Mouse (Mus musculus) limb, embryonic 11.5 days (tissue): ENCODE data around the gene Ngrn. TPM values are rescaled to one million over a fixed set of nuclear protein-coding genes. Genes with fewer than 3 reads are reported as not detected.
A peak's percentile ranks its signal among the peaks of the same experiment; 100 is the strongest.

Experiments
- ATAC-seq: fragments of 200-750 bp; cut with Nextera tagmentation; 2 replicates; pipeline ENCODE4 v1.8.0; 2017; ENCODE audit warnings: low read depth; ENCODE audit not compliant: insufficient number of reproducible peaks, low FRiP score, low TSS enrichment
- DNase-seq: peaks from one replicate; pipeline ENCODE4 v3.0.0-alpha.2; 2015; ENCODE audit warnings: low spot score
- H3K27ac ChIP-seq: fragments of 300-500 bp; sonication (generic); replicated peaks from 2 replicates; pipeline ENCODE4 v1.5.1; 2014; ENCODE audit warnings: low read depth, mild to moderate bottlenecking, low read length
- H3K27me3 ChIP-seq: fragments of 300-500 bp; sonication (generic); 2 replicates; pipeline ENCODE4 v1.6.1; 2014; ENCODE audit warnings: mild to moderate bottlenecking, low read length, mixed read lengths; ENCODE audit not compliant: control insufficient read depth, insufficient read depth
- H3K36me3 ChIP-seq: fragments of 300-500 bp; sonication (generic); 2 replicates; pipeline ENCODE4 v1.6.1; 2014; ENCODE audit warnings: mild to moderate bottlenecking, low read length, moderate library complexity, mixed read lengths; ENCODE audit not compliant: control insufficient read depth, insufficient read depth
- H3K4me1 ChIP-seq: fragments of 300-500 bp; sonication (generic); 2 replicates; pipeline ENCODE4 v1.6.1; 2014; ENCODE audit warnings: low read length, mixed read lengths; ENCODE audit not compliant: control insufficient read depth, insufficient read depth
- H3K4me2 ChIP-seq: fragments of 300-500 bp; sonication (generic); 2 replicates; pipeline ENCODE4 v1.6.1; 2014; ENCODE audit warnings: low read depth, mild to moderate bottlenecking, moderate library complexity; ENCODE audit not compliant: severe bottlenecking
- H3K4me3 ChIP-seq: fragments of 300-500 bp; sonication (generic); 2 replicates; pipeline ENCODE4 v1.5.1; 2014; ENCODE audit warnings: low read depth, low read length
- H3K9ac ChIP-seq: fragments of 300-500 bp; sonication (generic); 2 replicates; pipeline ENCODE4 v1.6.1; 2014; ENCODE audit warnings: mild to moderate bottlenecking, low read length
- H3K9me3 ChIP-seq: fragments of 300-500 bp; sonication (generic); 2 replicates; pipeline ENCODE4 v1.6.1; 2016; ENCODE audit warnings: low read length; ENCODE audit not compliant: control insufficient read depth
- WGBS: fragments of 180-500 bp; shearing (Covaris S2); extraction: QIAGEN DNeasy Blood & Tissue Kit; methylation state at CpG from one replicate; pipeline ENCODE4 v1.1.7; 2014; 5-methylcytosine and 5-hydroxymethylcytosine counted together
- polyA plus RNA-seq: library from polyadenylated mRNA; unstranded; fragments of >200 nt; fragmentation: Nextera tagmentation; extraction: Ambion mirVana; gene quantifications from 2 replicates; pipeline ENCODE4 v1.2.1, GENCODE M21; 2014

The Ngrn gene
- polyA plus RNA-seq, 1 experiment from 2014 or later: 49.0 TPM

DNA sequence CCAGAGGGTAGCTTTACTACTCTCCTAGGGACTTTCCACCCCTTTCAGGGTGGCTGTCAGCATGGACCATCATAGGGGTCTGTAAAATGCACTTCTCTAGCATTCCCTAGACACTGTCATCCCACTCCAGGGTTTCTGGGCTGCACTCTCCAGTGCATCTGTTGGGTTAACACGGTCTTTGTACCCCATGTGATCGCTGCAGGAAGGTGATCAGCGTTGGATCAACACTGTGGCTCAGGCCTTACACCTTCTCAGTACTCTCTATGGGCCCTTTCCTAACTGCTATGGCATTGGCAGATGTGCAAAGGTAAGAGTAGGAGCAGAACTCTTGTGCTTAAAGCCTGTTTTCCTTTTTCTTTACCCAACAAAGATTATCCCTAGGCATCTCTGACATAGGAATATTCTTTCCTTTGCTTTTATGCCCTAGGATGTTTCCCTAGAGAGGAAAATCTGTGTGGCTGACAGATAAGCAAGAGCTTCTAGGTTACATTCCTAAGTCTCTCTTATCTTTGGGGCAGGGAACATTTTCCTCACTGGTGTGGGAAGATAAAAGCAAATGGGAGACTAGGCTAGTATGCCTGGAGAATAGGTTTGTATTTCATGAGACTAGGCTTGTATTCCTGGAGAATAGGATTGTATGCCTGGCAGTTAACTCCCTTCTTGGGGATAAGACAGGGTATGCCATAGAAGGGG, 22.4 kb downstream of the Ngrn start:
- 93% methylated on average over 3 of the region's 3 CpGs for WGBS
- ATAC-seq: no peak
- H3K27me3 ChIP-seq: no peaks in the 10 kb centered on the region
- no peak overlapping the region for H3K27ac ChIP-seq
- no peak overlapping the region for H3K4me3 ChIP-seq
- H3K9ac ChIP-seq: no peak overlapping the region
- H3K36me3 ChIP-seq: peaks cover 14% of the 10 kb centered on the region; the same call in 1 of the 2 replicates
- H3K4me2 ChIP-seq: no peak overlapping the region
- H3K9me3 ChIP-seq: no peaks in the 10 kb centered on the region
- H3K4me1 ChIP-seq: no peaks in the 10 kb centered on the region
- no peak for DNase-seq

DNA sequence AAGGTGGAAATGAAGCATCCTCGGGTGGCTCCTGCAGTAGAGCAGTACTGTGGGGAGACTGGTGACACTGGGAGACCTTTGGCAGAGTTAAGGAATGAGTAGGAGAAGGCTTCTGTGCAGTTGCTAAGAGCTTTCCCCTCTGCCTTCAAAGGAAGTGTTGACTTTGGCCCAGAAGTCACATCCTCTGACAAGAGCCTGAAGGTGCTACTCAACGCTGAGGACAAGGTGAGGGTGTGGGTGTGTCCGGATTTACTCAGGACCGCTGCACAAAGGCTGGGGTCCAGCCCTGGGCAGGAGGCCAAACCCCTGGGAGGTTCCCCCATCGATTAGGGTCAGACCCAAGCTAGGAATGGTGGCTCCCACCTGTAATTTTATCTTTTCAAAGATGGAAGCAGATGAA, 23.4 kb downstream of the Ngrn start:
- DNase-seq: no peak
- H3K36me3 ChIP-seq: peaks cover 14% of the 10 kb centered on the region; the same call in 1 of the 2 replicates
- H3K9ac ChIP-seq: no peak overlapping the region
- ATAC-seq: no peak
- H3K9me3 ChIP-seq: no peaks in the 10 kb centered on the region
- H3K4me2 ChIP-seq: no peak overlapping the region
- no peak overlapping the region for H3K4me3 ChIP-seq
- no peaks in the 10 kb centered on the region for H3K27me3 ChIP-seq
- H3K27ac ChIP-seq: no peak overlapping the region
- H3K4me1 ChIP-seq: no peaks in the 10 kb centered on the region
- 87% methylated on average over 5 of the region's 5 CpGs for WGBS

DNA sequence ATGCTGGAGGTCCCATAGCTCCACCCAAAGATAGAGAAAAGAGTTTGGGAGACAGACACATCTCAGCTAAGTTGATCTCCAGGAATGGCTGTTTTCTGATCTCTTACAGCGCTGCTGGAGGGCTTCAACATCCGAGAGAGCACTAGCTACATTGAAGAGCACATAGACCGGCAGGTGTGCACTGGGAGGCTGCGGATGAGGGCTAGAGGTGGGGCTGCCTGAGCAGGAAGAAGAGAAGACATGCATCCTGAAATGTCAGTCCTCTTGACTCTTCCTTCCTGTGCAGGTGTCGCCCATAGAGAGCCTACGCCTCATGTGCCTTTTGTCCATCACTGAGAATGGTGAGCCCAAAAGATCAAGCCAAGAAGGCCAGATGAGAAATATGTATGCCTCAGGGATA, 24.7 kb downstream of the Ngrn start:
- no peaks in the 10 kb centered on the region for H3K4me1 ChIP-seq
- ATAC-seq (no peak), DNase-seq (no peak)
- H3K27me3 ChIP-seq: no peaks in the 10 kb centered on the region
- WGBS: 95% methylated on average over 6 of the region's 6 CpGs
- H3K9me3 ChIP-seq: no peaks in the 10 kb centered on the region
- no peak overlapping the region for H3K4me3 ChIP-seq
- H3K36me3 ChIP-seq: peaks cover 14% of the 10 kb centered on the region; the same call in 1 of the 2 replicates
- no peak overlapping the region for H3K4me2 ChIP-seq
- no peak overlapping the region for H3K9ac ChIP-seq
- H3K27ac ChIP-seq: no peak overlapping the region

DNA sequence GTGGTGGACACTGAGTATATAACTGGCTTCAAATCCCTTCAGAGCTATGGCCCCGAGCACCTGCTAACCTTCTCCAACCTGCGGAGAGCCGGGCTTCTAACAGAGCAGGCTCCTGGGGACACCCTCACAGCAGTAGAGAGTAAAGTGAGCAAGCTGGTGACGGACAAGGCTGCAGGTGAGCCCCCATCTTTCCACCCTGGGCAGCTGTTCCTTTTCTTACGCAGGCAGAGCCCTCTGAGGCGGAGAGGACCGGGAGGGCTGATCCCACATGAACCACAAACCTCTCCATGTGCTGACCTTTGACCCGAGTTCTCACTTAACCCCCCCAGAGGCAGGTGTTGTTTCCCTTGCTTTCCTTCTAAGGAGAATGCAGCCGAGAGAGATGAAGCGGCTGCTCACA, 26.7 kb downstream of the Ngrn start:
- peaks cover 14% of the 10 kb centered on the region; the same call in 1 of the 2 replicates for H3K36me3 ChIP-seq
- no peaks in the 10 kb centered on the region for H3K9me3 ChIP-seq
- DNase-seq (no peak), ATAC-seq (no peak)
- 87% methylated on average over 10 of the region's 10 CpGs for WGBS
- no peaks in the 10 kb centered on the region for H3K4me1 ChIP-seq
- H3K27ac ChIP-seq: no peak overlapping the region
- H3K4me2 ChIP-seq: no peak overlapping the region
- H3K4me3 ChIP-seq: no peak overlapping the region
- no peaks in the 10 kb centered on the region for H3K27me3 ChIP-seq
- no peak overlapping the region for H3K9ac ChIP-seq

DNA sequence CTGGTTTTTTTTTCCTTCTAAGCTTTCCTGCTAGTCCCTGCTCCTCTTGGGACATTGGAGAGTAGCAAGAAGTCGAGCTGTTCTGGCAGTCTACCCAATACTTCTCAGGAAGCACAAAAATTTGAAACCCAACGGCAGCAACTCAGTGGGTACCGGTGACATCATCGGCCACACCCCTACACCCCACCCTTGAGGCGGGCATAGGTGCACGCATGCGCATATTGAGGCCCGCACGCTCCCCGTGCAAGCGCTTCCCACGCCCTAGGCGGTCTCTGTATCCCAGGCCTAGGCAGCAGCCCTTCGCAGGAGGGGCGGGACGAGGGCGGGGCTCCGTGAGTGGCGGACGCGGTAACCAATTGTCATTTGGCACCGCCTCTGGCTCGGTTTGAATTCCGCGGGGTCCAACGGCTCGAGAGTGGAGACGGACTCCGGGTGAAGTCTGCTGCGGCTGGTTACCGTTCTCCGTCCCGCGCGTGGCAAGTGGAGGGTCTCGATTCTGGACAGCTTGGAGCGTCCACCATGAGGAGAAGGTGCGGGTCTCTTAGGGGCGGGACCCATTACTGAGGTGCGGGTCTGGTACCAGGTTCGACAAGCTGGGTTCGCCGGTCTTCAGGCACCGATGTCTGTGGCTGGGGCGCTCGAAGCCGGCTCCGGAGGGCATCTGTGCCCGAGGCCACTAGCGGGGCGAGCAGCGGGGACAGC, 33.2 kb downstream of the Ngrn start, which contains the start of gene Prc1:
Gene Prc1 (plus strand): TSS at position 389 of the 702 bp plus-strand sequence.
- H3K9me3 ChIP-seq: no peaks in the 10 kb centered on the region
- peak; percentile 99 for ATAC-seq
- DNase-seq: peak; percentile 100
- peak within 1 kb of the TSS; percentile 77 for H3K27ac ChIP-seq
- peak within 1 kb of the TSS; percentile 87 for H3K9ac ChIP-seq
- WGBS: under 1% methylated on average over 52 of the region's 52 CpGs
- peak within 1 kb of the TSS; percentile 58 for H3K4me2 ChIP-seq
- peak within 1 kb of the TSS; percentile 92 for H3K4me3 ChIP-seq
- H3K4me1 ChIP-seq: no peaks in the 10 kb centered on the region
- no peaks in the 10 kb centered on the region for H3K36me3 ChIP-seq
- no peaks in the 10 kb centered on the region for H3K27me3 ChIP-seq

DNA sequence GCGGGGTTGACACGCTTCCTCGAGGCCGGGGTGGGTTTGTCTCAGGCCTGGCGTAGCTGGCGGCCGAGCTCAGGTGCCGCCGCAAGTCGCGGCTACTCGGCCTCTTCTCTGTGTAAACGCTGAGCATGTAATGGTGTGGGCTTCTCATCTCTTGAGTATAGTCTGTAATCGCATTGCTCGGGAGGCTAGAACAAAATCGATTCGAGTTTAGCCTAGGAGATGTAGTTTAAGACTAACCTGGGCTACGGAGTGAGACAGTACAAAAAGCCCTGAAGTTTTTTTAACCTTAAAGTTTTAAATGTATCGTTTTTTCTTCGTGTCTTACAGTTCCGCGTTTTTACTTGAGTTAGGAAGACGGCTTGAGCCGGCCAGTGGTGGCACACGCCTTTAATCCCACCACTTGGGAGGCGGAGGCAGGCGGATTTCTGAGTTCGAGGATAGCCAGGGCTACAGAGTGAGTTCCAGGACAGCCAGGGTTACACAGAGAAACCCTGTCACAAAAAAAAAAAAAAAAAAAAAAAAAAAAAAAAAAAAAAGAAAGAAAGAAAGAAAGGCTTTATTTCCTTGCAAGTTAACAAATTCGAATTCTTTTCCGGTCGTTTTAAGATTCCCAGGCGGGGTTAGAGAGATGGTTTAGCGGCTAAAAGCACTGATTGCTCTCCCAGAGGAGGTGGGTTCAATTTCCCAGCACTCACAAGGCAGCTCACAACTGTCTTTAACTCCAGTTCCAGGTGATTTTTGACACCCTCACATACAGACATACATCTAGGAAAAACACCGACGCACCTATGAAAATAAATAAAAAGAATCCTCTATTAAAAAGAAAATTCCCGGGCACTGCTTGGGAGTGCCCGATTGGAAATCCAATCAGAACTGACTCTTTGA, 34.0 kb downstream of the Ngrn start:
- H3K9ac ChIP-seq: peak overlapping the region; percentile 87
- no peaks in the 10 kb centered on the region for H3K27me3 ChIP-seq
- ATAC-seq (peak; percentile 45; the same call in 1 of the 2 replicates), DNase-seq (no peak)
- no peaks in the 10 kb centered on the region for H3K9me3 ChIP-seq
- H3K27ac ChIP-seq: peak overlapping the region; percentile 77
- no peaks in the 10 kb centered on the region for H3K4me1 ChIP-seq
- H3K4me3 ChIP-seq: peak overlapping the region; percentile 92
- WGBS: 10% methylated on average over 37 of the region's 37 CpGs
- H3K4me2 ChIP-seq: peak overlapping the region; percentile 58
- H3K36me3 ChIP-seq: no peaks in the 10 kb centered on the region

DNA sequence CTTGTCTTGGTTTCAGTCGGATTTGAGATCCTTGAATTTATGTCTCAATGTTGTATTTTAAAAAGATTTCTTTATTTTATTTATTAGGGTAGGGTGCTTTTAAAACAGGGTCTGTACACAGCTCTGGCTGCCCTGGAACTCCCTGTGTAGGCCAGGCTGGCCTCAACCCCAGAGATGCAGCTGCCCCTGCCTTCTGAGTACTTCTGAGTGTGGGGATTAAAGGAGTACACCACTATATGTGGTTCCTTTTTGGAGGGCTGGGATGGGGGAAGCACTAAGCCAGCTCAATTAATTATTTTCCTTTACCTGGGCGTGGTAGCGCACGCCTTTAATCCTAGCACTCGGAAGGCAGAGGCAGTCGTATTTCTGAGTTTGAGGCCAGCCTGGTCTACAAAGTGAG, 35.4 kb downstream of the Ngrn start:
- no peak overlapping the region for H3K4me2 ChIP-seq
- no peak overlapping the region for H3K27ac ChIP-seq
- H3K36me3 ChIP-seq: peaks cover 4% of the 10 kb centered on the region
- DNase-seq (no peak), ATAC-seq (no peak)
- no peak overlapping the region for H3K9ac ChIP-seq
- no peaks in the 10 kb centered on the region for H3K4me1 ChIP-seq
- WGBS: 96% methylated on average over 6 of the region's 6 CpGs
- H3K27me3 ChIP-seq: no peaks in the 10 kb centered on the region
- H3K9me3 ChIP-seq: no peaks in the 10 kb centered on the region
- H3K4me3 ChIP-seq: no peak overlapping the region

DNA sequence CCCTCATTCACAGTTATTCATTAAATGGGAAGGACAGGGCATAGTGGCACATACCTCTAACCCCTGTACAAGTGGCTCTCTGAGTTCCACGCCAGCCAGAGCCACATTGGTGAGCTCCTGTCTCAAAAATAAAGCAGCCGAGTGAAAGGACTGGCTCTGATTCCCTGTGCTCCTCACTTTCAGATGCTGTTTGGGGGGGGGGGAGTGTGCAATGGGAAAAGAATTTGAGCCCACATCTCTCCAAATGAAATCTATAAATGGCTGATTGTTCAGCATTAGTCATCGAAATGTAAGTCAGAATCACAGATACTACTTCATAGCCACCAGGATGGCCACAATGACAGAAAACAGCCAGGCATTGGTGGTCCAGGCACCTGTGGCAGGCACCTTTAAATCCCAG, 36.0 kb downstream of the Ngrn start:
- H3K27ac ChIP-seq: no peak overlapping the region
- H3K4me3 ChIP-seq: no peak overlapping the region
- H3K27me3 ChIP-seq: no peaks in the 10 kb centered on the region
- no peak overlapping the region for H3K4me2 ChIP-seq
- H3K9ac ChIP-seq: no peak overlapping the region
- ATAC-seq: no peak
- DNase-seq: no peak
- no peaks in the 10 kb centered on the region for H3K4me1 ChIP-seq
- WGBS: 94% methylated on average over 3 of the region's 3 CpGs
- H3K36me3 ChIP-seq: peaks cover 7% of the 10 kb centered on the region
- no peaks in the 10 kb centered on the region for H3K9me3 ChIP-seq
